Mouse (Mus musculus): ENCODE data around the gene D330045A20Rik. TPM values are rescaled to one million over a fixed set of nuclear protein-coding genes. Genes with fewer than 3 reads are reported as not detected.
"Not testable (repeated sequence)": the region's sequence is repeated elsewhere in the genome, so short reads cannot be mapped to it uniquely, and the experiment has no call there.

Gene D330045A20Rik
- total RNA-seq (2021) = under 1 TPM; 0.08 to 0.60 TPM

- intact Hi-C loops (cut with DNase I) = no loop called here
- DNase-seq = peak; percentile 3 to 9
Measured at GRCm38 (mm10) chrX:139480022-139480894, at the start of gene D330045A20Rik. Gene D330045A20Rik, plus strand, starts transcription at chrX:139480367.

- no peak for DNase-seq
- intact Hi-C loops (cut with DNase I) = no loop called here
Measured at GRCm38 (mm10) chrX:139432550-139432949, 47.6 kb upstream of the D330045A20Rik start.

GRCm38 (mm10) chrX:139435202-139435601 lies 45.0 kb upstream of the D330045A20Rik start:
- intact Hi-C loops (cut with DNase I) = no loop called here
- no peak for DNase-seq

GRCm38 (mm10) chrX:139441057-139441456 lies 39.1 kb upstream of the D330045A20Rik start:
- intact Hi-C loops (cut with DNase I); DNase-seq: not testable (repeated sequence)

GRCm38 (mm10) chrX:139456812-139457211 lies 23.4 kb upstream of the D330045A20Rik start:
- intact Hi-C loops (cut with DNase I) = no loop called here
- no peak for DNase-seq

- intact Hi-C loops (cut with DNase I) = no loop called here
- DNase-seq = no peak
Measured at GRCm38 (mm10) chrX:139482083-139482482, 1.9 kb downstream of the D330045A20Rik start.

GRCm38 (mm10) chrX:139484974-139485373 lies 4.8 kb downstream of the D330045A20Rik start:
- no peak for DNase-seq
- intact Hi-C loops (cut with DNase I) = no loop called here

GRCm38 (mm10) chrX:139516156-139516555 lies 36.0 kb downstream of the D330045A20Rik start:
- intact Hi-C loops (cut with DNase I) = loop anchor here (10.0 kb wide), 1 partner anchor 51 kb away; no protein-coding TSS in a partner anchor
- DNase-seq = no peak

GRCm38 (mm10) chrX:139519251-139519650 lies 39.1 kb downstream of the D330045A20Rik start:
- no peak for DNase-seq
- intact Hi-C loops (cut with DNase I) = loop anchor here (10.0 kb wide), 1 partner anchor 54 kb away; no protein-coding TSS in a partner anchor

GRCm38 (mm10) chrX:139524303-139525091 lies 44.3 kb downstream of the D330045A20Rik start:
- no peak for DNase-seq
- intact Hi-C loops (cut with DNase I) = no loop called here

- no peak for DNase-seq
- intact Hi-C loops (cut with DNase I) = no loop called here
Measured at GRCm38 (mm10) chrX:139525724-139526123, 45.6 kb downstream of the D330045A20Rik start.

GRCm38 (mm10) chrX:139526984-139527383 lies 46.8 kb downstream of the D330045A20Rik start:
- no peak for DNase-seq
- intact Hi-C loops (cut with DNase I) = no loop called here

GRCm38 (mm10) chrX:139529678-139530077 lies 49.5 kb downstream of the D330045A20Rik start:
- DNase-seq = no peak
- intact Hi-C loops (cut with DNase I) = no loop called here

- intact Hi-C loops (cut with DNase I) = no loop called here
- no peak for DNase-seq
Measured at GRCm38 (mm10) chrX:139532293-139532692, 52.1 kb downstream of the D330045A20Rik start.

- intact Hi-C loops (cut with DNase I) = no loop called here
- DNase-seq = no peak
Measured at GRCm38 (mm10) chrX:139537641-139538397, 57.7 kb downstream of the D330045A20Rik start.

GRCm38 (mm10) chrX:139543726-139544125 lies 63.6 kb downstream of the D330045A20Rik start:
- intact Hi-C loops (cut with DNase I) = no loop called here

GRCm38 (mm10) chrX:139550456-139550855 lies 70.3 kb downstream of the D330045A20Rik start:
- intact Hi-C loops (cut with DNase I) = no loop called here
- DNase-seq = no peak

More at GRCm38 (mm10) chrX:139543726-139544125, 63.6 kb downstream of the D330045A20Rik start:
- DNase-seq = no peak

- DNase-seq = no peak
- intact Hi-C loops (cut with DNase I) = no loop called here
Measured at GRCm38 (mm10) chrX:139552090-139552489, 71.9 kb downstream of the D330045A20Rik start.

- DNase-seq = no peak
- intact Hi-C loops (cut with DNase I) = no loop called here
Measured at GRCm38 (mm10) chrX:139562255-139562924, 82.2 kb downstream of the D330045A20Rik start.

- no peak for DNase-seq
- intact Hi-C loops (cut with DNase I) = no loop called here
Measured at GRCm38 (mm10) chrX:139562925-139563461, 82.8 kb downstream of the D330045A20Rik start, which contains the start of gene Rnf128. Gene Rnf128, plus strand, starts transcription at chrX:139563316.

Measured in heart, postnatal 36 days (tissue).